Mouse (Mus musculus): ENCODE measurements around the gene Tcp11l1.
A peak's percentile ranks its signal among the peaks of the same experiment; 100 is the strongest.

Gene Tcp11l1

DNA sequence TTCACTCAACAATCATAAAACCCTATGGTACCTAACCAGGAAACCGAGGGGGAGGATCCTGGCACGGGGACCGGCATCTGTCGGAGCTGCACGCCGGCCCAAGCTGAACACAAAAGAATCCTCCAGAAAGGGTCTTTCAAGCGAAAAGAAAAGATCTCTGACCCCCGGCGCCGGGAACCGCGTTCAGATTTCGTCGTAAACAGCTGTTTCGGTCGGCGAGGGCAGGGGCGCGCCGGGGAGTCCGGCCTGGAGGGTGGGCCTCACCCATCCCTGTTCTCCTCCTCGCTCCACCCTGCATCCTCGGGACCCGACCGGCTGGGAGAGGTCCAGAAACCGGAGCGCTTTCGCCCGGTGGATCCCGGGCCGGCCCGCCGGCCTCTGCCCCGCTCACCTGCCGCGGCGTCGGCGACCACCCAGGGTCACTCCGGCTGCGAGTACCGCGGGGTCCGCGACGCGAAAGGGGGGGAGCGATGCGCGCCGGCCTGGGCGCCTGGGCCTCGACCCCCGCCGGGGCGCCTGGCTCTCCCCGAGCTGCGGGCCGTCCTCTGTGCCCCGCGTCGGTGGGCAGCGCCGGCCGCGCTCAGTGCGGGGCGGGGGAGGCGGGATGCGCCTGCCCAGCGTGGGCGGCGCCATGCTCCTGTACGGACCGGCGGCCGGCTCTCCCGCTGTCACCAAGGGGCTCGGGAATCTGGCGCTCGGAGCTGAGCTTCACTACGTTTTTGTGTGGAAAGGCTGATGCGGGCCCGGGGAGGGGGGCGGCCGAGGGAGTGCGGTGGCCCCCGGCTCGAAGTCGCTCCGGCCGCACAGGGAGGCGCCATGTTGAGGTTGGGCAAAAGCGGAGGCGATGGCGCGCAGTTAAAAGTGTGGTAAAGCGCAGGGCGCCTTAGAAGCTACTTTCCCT lies at the start of gene Tcp11l1:
Gene Tcp11l1 (minus strand): TSS at position 585 of the 901 bp plus-strand sequence.
- peak; percentile 62 to 84 for DNase-seq (ENCODE audit: low spot score in 2 of 2)

DNA sequence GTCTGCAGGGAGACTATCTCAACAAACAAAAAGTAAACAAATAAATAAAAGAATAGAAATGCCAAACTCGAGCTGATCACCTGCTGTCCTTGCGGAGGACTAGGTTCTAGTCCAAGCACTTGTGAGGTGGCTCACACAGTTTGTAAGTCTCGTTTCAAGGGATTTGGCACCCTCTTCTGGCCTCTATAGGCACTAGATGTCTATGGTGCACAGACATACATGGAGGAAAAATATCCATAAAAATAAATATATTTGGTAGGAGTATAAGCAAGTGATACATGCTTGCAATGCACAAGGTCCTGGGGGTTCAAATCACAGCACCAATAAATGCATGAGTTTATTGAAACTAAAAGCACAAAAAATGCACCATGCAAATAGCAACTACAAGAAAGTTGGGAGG lies 38.6 kb upstream of the Tcp11l1 start:
- no peak for DNase-seq (ENCODE audit: low spot score in 2 of 2)

DNA sequence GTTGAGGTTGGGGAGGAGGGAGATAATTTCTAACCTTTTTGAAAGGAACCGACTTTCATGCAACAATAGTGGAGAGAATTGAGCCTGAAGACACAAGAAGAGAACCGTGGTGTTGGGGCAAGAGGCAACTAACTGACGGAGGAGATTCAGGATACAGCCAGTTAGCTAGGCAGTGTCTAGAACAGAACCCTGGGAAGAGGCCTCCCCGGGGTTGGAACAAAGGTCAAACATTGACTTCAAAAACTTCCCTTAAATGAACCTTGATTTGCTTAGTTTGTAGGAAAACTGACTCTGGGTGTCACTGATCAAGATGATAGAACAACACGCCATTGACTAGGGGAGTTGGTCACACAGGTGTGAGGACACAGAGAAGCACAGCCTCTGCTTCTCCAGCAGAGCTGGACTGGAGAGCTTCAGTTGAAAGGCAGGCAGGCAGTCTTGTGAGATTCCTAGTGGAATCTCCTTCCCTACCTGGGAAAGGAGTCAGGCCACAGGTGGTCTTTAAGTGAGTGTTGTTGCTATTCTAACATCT lies 36.7 kb upstream of the Tcp11l1 start:
- DNase-seq (ENCODE audit: low spot score in 2 of 2), result no peak

DNA sequence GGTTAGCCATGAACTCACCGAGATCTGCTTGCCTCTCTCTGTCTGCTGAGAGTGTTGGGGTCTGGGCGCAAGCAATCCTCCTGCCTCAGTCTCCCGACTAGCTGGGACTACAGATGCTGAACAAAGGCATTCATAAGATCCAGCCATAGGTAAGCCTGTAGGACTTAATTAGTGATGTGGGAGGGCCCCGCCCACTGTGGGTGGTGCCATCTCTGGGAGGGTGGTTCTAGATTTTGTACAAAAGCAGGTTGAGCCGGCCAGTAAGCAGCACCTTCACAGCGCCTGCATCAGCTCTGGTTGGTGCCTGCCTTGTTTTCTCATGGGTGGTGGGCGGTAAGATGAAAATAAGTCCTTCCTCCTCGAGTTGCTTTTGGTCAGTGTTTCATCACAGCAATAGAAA lies 34.3 kb upstream of the Tcp11l1 start:
- DNase-seq (ENCODE audit: low spot score in 2 of 2), result no peak

DNA sequence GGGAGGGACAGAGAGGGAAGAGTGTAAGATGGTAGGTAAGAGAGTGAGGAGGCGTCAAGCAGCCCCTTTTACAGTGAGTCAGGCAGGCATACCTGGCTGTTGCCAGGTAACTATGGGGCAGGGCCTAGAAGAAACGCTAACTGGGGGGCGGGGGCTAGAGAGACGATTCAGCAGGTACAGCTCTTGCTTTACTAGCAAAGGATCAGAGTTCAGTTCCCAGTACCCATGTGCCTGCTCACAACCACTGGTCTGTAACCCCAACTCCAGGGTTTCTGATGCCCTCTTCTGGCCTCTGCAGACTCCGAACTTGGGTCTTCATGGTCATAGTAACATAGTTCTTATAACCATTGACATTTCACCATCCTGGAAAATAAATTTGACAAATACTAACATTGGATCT lies 32.0 kb upstream of the Tcp11l1 start:
- no peak for DNase-seq (ENCODE audit: low spot score in 2 of 2)

DNA sequence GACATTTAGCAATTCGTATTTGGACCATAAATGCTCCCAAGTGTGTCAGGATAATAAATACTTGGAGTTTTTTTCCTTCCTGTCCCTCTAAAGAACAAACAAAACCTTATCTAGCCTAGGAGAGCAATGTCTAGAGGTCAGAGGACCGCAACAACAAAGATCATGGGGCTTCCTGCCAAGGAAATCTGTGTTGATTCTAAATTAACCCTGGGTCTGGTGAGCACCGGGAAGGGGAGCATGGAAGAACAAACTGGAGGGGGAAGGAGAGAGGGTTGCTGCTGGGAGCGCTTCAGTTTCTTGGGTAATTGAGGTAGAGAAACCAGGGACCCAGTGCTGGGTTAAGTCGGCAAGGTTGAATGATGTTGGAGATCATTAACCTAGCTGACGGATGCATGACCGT lies 31.2 kb upstream of the Tcp11l1 start:
- DNase-seq (ENCODE audit: low spot score in 2 of 2), result no peak

DNA sequence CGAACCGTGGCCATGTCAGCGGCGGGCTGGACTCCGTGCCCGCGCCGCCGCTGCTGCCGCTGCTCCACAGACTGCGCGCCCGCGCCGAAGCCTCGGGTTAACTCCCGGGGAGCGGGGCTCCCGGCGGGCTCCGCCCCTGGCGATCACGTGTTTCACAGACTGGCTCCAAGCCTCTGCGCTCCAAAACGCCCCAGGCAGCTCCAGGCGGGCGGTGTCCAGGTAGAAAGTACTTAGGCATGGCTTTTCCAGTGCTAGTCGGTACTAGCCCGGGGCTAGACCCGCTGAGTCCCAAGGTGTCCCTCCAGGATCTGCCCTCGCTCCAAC lies 30.7 kb upstream of the Tcp11l1 start, which contains the start of gene Depdc7:
Gene Depdc7 (minus strand): TSS at position 138 of the 324 bp plus-strand sequence.
- DNase-seq (ENCODE audit: low spot score in 2 of 2), result peak; percentile 82 to 83

DNA sequence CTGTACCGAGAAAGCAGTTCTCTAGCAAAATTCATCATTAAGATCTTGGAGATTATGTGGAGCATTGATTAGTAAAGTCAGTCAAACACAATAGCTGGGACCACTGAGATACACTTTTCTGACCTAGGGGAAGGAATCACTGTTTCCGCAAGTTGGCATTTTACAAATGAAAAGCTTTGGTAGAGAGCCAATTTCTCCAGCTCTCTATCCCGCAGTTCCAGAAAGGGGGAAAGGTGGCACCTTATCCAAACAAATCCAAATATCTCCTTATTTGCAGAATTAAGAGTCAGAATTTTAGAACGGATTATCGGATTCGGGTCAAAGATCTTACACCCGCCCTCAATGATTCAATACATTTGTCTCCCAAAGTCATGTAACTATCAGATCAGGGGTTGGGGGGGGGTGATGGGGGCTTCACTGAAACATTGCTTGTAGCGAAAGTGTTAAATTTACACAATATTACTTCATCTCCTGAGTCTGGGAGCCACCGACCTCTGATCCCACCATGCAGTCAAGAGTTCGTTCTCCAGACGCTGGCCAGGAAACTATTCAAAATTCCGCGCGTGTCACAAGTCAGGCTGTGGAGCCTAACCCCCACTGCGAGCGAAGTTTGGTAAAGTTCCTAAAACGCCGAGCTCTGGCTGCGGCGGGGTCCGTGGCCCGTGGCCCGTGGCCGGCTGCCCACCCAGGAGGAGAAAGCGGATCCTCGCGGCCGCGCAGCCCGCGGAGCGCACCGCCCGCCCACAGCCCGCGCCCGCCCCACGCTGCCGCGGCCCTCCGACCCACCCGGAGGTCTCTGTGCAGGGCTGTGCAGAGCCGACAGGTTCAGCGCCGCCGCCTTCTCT lies 30.1 kb upstream of the Tcp11l1 start:
- no peak for DNase-seq (ENCODE audit: low spot score in 2 of 2)

DNA sequence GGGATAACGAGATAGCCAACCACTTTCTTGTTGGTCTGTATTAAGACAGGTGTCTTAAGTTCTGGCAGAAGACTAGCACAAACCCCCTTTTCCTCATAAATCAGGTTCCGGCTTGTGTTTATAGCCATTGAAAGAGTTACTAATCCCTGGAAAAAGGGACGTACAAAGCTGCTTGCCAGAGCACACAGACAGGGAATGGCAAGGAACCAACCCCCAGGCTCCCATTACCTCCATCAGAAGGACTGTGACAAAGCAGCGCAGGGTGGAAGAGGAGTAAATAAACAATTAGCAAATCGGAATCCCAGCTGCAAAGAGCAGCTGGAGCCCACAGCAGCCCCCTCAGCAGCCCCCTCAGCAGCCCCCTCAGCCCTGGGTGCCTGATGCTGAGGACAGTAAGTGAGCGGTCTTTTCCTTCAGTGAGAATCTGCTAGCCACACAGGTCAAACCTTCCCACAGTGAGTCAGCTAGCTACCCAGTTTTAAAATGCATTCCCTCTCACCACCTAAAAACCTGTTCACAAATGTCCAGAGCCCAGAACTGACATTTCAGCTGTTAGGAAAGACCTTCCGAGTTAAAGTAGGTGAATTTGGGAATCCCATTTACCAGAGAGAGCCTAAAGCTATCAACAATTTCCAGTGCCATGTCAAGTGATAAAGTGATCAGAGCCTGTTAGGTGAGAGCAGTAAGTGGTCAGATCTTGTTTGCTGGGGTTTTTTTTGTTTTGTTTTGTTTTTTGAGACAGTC lies 29.2 kb upstream of the Tcp11l1 start:
- no peak for DNase-seq (ENCODE audit: low spot score in 2 of 2)

DNA sequence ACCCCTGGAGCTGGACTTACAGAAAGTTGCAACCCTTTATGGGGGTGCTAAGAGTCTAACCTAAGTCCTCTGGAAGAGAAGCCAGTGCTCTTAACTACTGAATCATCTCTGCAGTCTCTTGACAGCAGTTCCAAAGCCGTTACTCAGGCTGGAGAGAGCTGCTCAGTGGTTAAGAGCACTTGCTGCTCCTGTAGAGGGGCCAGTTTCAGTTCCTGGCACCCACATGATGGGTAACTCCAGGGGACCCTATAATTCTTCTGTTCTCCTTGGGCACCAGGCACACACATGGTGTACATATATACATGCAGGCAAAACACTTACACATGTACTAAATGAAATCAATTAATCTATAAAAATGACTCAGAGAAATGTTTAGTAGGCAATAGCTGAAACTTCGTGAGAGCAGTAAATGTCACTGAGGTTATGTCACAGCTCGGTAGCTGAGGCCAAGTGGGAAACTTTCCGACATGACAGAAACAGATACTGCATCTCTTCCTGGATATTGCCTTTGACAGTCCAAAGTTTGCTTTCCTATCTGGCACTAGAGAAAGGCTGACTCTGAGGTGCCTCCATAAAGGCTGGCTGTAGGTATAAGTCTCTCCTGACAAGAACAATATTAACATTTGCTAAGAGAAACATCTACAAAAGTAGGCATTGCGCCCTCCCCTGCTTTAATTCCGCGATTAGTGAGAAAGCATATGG lies 28.4 kb upstream of the Tcp11l1 start:
- no peak for DNase-seq (ENCODE audit: low spot score in 2 of 2)

DNA sequence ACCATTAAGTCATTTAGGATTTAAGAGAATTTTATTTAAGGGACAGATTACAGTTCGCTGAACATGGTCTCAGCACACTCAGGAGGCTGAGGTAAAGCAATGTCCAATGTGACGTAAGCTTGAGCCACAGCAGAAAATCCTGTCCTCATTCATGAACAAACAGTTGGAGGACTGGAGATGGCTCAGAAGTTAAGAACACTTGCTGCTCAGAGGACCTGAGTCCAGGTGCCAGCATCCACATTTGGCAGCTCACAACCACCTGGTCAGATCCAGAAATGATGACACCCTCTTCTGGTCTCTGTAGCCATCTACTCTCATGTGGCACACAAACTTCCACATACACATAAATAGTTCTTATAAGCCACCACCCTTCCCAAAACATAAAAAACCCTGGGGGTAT lies 27.7 kb upstream of the Tcp11l1 start:
- DNase-seq (ENCODE audit: low spot score in 2 of 2), result no peak

DNA sequence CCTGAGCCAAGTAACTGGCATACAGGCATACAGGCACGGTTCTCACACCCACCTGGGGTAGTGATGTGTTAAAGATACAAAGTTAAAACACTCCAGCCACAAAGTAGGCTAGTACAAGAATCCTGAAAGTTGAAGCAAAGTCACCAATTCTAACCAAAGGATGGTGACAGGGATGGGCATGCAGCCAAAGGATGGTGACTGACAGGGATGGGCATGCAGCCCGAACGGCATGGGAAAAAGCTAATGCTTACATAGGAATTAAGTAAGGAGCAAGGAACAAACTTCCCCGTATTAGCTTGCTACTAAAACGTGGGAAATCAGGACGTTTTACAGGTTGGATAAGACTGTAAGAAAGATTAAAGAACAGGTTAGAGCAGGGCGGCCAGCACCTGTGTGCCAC lies 24.3 kb upstream of the Tcp11l1 start:
- DNase-seq (ENCODE audit: low spot score in 2 of 2), result no peak

DNA sequence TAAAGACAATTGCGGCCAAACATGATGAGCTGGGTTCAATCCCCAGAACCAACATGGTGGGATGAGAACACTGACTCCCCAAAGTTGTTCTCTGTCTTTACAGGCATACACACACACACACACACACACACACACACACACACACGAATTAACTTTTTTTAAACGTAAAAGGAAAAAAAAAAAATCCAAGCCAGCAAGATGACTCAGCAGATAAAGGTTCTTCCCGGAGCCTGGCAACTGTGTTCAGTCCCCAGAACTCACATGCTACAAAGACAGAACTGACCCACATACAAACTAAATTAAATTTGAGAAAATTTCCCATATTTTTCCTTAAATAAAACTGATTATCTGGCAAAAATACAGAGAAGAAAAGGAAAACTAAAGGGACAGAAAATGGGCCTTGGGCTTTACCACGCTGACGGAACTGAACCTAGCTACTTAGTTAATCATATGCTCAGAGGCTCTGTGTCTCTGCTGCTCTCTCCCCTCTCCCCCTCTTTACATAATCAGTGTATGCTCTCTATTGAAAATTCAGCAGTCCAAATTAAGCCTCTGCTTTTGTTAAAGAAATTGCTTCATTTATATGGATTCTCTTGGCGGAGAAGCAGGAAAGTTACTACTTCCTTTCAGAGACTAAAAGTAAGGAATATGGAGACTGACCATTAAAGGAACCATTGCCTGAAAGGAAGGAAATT lies 20.7 kb upstream of the Tcp11l1 start:
- no peak for DNase-seq (ENCODE audit: low spot score in 2 of 2)

DNA sequence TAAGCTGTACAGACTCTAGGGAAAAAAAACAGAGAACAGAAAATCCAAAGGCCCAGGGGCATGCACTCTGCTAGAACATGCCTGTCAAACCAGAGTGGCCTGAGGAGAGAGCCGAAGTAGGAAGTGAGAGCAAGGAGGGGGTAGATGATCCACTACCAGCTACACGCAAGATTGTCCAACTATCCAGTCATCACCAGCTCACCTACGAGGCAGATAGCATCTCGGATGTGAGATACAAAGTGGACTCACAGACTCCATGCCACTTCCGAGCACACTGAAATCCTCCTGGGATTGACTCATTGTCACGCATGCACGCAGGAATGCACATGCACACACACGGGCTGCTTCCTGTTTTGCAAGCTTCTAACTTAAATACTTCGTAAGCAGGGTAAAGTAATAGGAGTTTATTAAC lies 20.1 kb upstream of the Tcp11l1 start:
- DNase-seq (ENCODE audit: low spot score in 2 of 2), result no peak

DNA sequence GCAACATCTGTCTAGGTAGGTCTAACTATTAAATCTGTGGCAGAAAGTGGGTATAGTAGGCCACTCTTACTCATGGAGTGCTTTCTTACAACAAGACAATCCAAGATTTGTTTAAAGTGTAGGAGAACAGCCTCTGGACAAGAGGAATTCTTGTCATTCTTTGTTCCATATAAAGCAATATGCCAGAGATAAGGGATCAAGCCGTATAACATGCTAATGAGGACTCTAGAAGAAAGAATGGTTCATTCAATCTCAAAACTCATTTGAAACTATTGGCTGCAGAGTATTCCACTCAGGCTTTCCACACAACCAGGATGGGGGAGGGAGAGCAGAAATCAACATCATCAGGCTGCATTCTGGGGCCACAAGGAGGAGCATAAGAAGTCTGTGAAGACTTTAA lies 15.4 kb upstream of the Tcp11l1 start:
- DNase-seq (ENCODE audit: low spot score in 2 of 2), result no peak

DNA sequence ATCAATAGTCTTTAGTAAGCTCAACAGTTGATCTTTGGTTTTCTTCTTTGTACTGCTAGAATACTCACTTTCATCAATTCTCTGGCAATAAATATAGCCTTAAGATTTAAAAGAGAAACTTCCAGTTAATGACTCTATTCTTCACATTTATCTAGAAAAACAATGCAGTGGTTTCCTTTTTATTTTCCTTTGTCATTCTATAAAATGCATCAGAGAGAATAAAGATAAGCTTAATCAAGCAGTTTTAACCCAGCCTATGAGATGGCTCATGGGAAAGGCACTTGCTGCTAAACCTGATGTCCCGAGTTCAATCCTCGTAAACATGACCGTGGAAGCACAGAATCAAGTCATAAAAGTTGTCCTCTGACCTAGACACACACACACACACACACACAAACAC lies 10.1 kb upstream of the Tcp11l1 start:
- DNase-seq (ENCODE audit: low spot score in 2 of 2), result no peak

DNA sequence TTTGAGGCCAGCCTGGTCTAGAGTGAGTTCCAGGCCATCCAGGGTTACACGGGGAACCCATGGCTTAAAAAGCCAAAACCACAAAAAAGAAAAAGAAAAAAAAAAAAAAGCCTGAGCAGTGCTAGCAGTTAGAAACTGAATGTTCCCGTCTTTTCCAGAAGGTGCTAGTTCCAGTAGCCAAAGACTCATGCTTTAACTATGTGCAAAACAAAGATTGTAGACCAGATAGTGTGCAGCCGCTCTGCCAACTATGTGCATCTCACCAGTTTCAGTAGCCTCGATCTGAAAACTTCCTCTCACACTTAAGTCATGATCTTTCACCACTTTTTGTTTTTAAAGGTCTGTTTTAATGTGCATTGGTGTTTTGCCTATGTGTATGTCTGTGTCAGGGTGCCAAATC lies 5.9 kb upstream of the Tcp11l1 start:
- DNase-seq (ENCODE audit: low spot score in 2 of 2), result no peak

DNA sequence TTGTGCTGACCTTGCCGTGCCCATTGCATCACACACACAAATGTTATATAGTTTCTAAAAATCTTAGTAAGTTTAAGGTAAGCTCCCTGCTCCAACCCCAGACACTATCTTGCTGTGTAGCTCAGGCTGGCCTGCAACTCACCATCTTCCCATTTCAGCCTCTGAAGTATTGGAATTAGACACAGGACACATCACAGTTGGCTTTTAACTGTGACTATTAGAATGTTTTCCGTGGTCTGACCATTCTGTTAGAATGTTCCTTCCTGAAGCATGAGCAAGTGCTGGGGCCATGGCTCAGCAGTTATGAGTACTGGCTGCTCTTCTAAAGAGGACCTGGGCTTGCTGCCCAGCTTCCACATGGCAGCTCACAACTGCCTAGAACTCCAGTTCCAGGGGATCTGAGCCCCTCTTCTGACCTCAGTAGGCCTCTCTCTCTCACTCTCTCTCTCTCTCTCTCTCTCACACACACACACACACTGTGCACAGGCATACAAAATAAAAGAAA lies 5.3 kb upstream of the Tcp11l1 start:
- DNase-seq (ENCODE audit: low spot score in 2 of 2), result no peak

DNA sequence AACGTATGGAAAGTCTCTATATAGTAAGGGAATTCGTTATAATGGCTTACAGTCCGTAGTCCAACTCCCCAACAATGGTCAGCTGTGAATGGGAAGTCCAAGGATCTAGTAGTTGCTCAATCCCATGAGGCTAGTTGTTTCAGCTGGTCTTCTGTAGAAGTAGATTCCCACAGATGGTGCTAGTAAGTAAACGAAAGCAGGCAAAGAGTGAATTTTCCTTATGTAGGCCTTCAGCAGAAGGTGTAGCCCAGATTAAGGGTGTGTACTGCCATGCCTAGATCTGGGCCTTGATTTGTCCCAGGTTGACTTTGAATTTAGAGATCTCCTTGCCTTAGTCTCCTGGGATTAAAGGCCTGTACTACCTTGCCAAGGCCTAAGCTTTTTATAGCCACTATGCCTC lies 4.3 kb upstream of the Tcp11l1 start, which contains the start of gene Pin1rt1:
Gene Pin1rt1 (minus strand): TSS at position 101 of the 400 bp plus-strand sequence.
- no peak for DNase-seq (ENCODE audit: low spot score in 2 of 2)

DNA sequence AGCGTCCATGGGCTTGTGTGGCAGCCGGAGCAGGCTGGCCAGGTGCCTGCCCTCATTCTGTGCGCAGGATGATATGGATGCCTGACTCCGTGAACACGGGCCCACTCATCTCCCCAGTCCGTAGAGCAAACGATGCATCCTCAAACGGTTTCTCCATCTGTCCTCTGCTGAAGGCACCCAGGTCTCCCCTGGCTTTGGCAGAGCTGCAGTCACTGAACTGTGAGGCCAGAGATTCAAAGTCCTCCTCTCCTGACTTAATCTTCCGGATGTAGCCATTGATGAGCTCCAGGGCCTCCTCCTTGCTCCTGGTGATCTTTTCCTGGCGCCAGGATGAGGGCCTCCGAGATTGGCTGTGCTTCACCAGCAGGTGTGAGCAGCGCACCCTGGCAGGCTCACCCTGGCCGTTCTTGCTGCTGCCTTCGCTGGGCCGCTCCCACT lies 2.3 kb upstream of the Tcp11l1 start:
- no peak for DNase-seq (ENCODE audit: low spot score in 2 of 2)

DNA sequence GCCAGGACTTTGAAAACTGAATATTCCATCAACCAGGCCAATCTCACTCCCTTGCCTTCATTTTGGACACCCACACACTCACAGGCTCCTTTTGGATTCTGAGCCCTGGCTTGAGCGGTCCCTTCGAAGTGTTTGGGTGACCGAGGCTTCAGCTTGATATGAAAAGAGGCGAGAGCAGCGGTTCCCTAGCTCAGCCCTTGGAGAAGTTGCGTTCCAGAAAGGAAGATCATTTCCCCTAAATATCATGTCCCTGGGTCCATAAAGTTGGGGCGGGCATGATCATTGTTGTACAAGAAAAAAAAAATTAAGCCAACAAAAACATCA lies 479 bp upstream of the Tcp11l1 start:
- no peak for DNase-seq (ENCODE audit: low spot score in 2 of 2)
